Mouse (Mus musculus): ENCODE measurements around the gene Ice2. TPM values are rescaled to one million over a fixed set of nuclear protein-coding genes. Genes with fewer than 3 reads are reported as not detected.
A peak's percentile ranks its signal among the peaks of the same experiment; 100 is the strongest.

The Ice2 gene
- polyA plus RNA-seq, 1 experiment from 2014 or later, result 13.6 TPM

- Histone ChIP-seq H3K9ac (ENCODE audit: low read depth, low read length) (0 out of 2 replicates have a peak overlapping the region, but pooled peaks have one; percentile 20), H3K4me2 (ENCODE audit: low read length) (peak overlapping the region; percentile 35), H3K4me1 (replicated peaks; ENCODE audit: insufficient read depth, low read length) (peaks cover 49% of the 10 kb centered on the region), H3K4me3 (replicated peaks; ENCODE audit: low read depth, low read length) (no peak overlapping the region), H3K9me3 (replicated peaks; ENCODE audit: low read length) (no peaks in the 10 kb centered on the region), H3K27me3 (ENCODE audit: insufficient read depth, low read length) (no peaks in the 10 kb centered on the region), H3K36me3 (ENCODE audit: insufficient read depth, low read length) (0 out of 2 replicates have a peak, but pooled peaks cover 4% of the 10 kb centered on the region), H3K27ac (peak overlapping the region; percentile 89)
- ATAC-seq (replicated peaks; ENCODE audit: low FRiP score, low read depth), result peak; percentile 31; the same call in 1 of the 2 replicates
- 9% methylated on average over 14 of the region's 14 CpGs for WGBS
- peak; percentile 96 for DNase-seq (ENCODE audit: low spot score)
- no peak for TF ChIP-seq CTCF (IDR thresholded peaks at IDR 0.05; ENCODE audit: low read depth)
Observed at GRCm38 (mm10) chr9:69457747-69458625, 60.3 kb downstream of the Ice2 start.

- H3K4me1 ChIP-seq (replicated peaks; ENCODE audit: insufficient read depth, low read length), result peaks cover 49% of the 10 kb centered on the region
- WGBS, result 17% methylated on average over 2 of the region's 2 CpGs
- TF ChIP-seq CTCF (IDR thresholded peaks at IDR 0.05; ENCODE audit: low read depth), result no peak
Observed at GRCm38 (mm10) chr9:69458982-69459381, 61.3 kb downstream of the Ice2 start.

GRCm38 (mm10) chr9:69459876-69460275 is 62.2 kb downstream of the Ice2 start:
- Histone ChIP-seq H3K4me2 (ENCODE audit: low read length) (no peak overlapping the region), H3K4me3 (replicated peaks; ENCODE audit: low read depth, low read length) (no peak overlapping the region), H3K27me3 (ENCODE audit: insufficient read depth, low read length) (no peaks in the 10 kb centered on the region), H3K4me1 (replicated peaks; ENCODE audit: insufficient read depth, low read length) (peaks cover 48% of the 10 kb centered on the region), H3K9ac (ENCODE audit: low read depth, low read length) (no peak overlapping the region), H3K36me3 (ENCODE audit: insufficient read depth, low read length) (0 out of 2 replicates have a peak, but pooled peaks cover 4% of the 10 kb centered on the region), H3K9me3 (replicated peaks; ENCODE audit: low read length) (no peaks in the 10 kb centered on the region), H3K27ac (peak overlapping the region; percentile 89)
- WGBS, result 78% methylated on average over 7 of the region's 7 CpGs
- DNase-seq (ENCODE audit: low spot score) (no peak), ATAC-seq (replicated peaks; ENCODE audit: low FRiP score, low read depth) (no peak)
- no peak for TF ChIP-seq CTCF (IDR thresholded peaks at IDR 0.05; ENCODE audit: low read depth)

More at GRCm38 (mm10) chr9:69458982-69459381, 61.3 kb downstream of the Ice2 start:
- DNase-seq (ENCODE audit: low spot score) (peak; percentile 53), ATAC-seq (replicated peaks; ENCODE audit: low FRiP score, low read depth) (no peak)
- H3K27ac ChIP-seq, result peak overlapping the region; percentile 89
- 0 out of 2 replicates have a peak, but pooled peaks cover 4% of the 10 kb centered on the region for H3K36me3 ChIP-seq (ENCODE audit: insufficient read depth, low read length)
- no peak overlapping the region for H3K4me2 ChIP-seq (ENCODE audit: low read length)
- no peaks in the 10 kb centered on the region for H3K27me3 ChIP-seq (ENCODE audit: insufficient read depth, low read length)
- H3K9me3 ChIP-seq (replicated peaks; ENCODE audit: low read length), result no peaks in the 10 kb centered on the region
- peak overlapping the region; percentile 5; the same call in 1 of the 2 replicates for H3K9ac ChIP-seq (ENCODE audit: low read depth, low read length)
- H3K4me3 ChIP-seq (replicated peaks; ENCODE audit: low read depth, low read length), result no peak overlapping the region

- no peaks in the 10 kb centered on the region for H3K9me3 ChIP-seq (replicated peaks; ENCODE audit: low read length)
- H3K9ac ChIP-seq (ENCODE audit: low read depth, low read length), result no peak overlapping the region
- TF ChIP-seq CTCF (IDR thresholded peaks at IDR 0.05; ENCODE audit: low read depth), result no peak
- no peaks in the 10 kb centered on the region for H3K27me3 ChIP-seq (ENCODE audit: insufficient read depth, low read length)
- no peak overlapping the region for H3K4me3 ChIP-seq (replicated peaks; ENCODE audit: low read depth, low read length)
- ATAC-seq (replicated peaks; ENCODE audit: low FRiP score, low read depth) (no peak), DNase-seq (ENCODE audit: low spot score) (no peak)
- 79% methylated on average over 2 of the region's 2 CpGs for WGBS
- H3K4me1 ChIP-seq (replicated peaks; ENCODE audit: insufficient read depth, low read length), result peaks cover 29% of the 10 kb centered on the region
- H3K36me3 ChIP-seq (ENCODE audit: insufficient read depth, low read length), result 0 out of 2 replicates have a peak, but pooled peaks cover 4% of the 10 kb centered on the region
- no peak overlapping the region for H3K27ac ChIP-seq
- H3K4me2 ChIP-seq (ENCODE audit: low read length), result no peak overlapping the region
Observed at GRCm38 (mm10) chr9:69463046-69463445, 65.3 kb downstream of the Ice2 start.

- Histone ChIP-seq H3K4me3 (replicated peaks; ENCODE audit: low read depth, low read length) (no peak overlapping the region), H3K9me3 (replicated peaks; ENCODE audit: low read length) (no peaks in the 10 kb centered on the region), H3K27me3 (ENCODE audit: insufficient read depth, low read length) (no peaks in the 10 kb centered on the region), H3K4me1 (replicated peaks; ENCODE audit: insufficient read depth, low read length) (peaks cover 19% of the 10 kb centered on the region), H3K9ac (ENCODE audit: low read depth, low read length) (no peak overlapping the region), H3K27ac (no peak overlapping the region), H3K4me2 (ENCODE audit: low read length) (no peak overlapping the region), H3K36me3 (ENCODE audit: insufficient read depth, low read length) (peaks cover 4% of the 10 kb centered on the region; the same call in 1 of the 2 replicates)
- DNase-seq (ENCODE audit: low spot score) (peak; percentile 57), ATAC-seq (replicated peaks; ENCODE audit: low FRiP score, low read depth) (no peak)
- TF ChIP-seq CTCF (IDR thresholded peaks at IDR 0.05; ENCODE audit: low read depth), result peak; percentile 36; the same call in 1 of the 2 replicates
- 54% methylated on average over 6 of the region's 6 CpGs for WGBS
Observed at GRCm38 (mm10) chr9:69464109-69464756, 66.5 kb downstream of the Ice2 start.

- Histone ChIP-seq H3K9me3 (replicated peaks; ENCODE audit: low read length) (no peaks in the 10 kb centered on the region), H3K4me3 (replicated peaks; ENCODE audit: low read depth, low read length) (no peak overlapping the region), H3K4me2 (ENCODE audit: low read length) (no peak overlapping the region), H3K27me3 (ENCODE audit: insufficient read depth, low read length) (no peaks in the 10 kb centered on the region), H3K36me3 (ENCODE audit: insufficient read depth, low read length) (peaks cover 4% of the 10 kb centered on the region; the same call in 1 of the 2 replicates), H3K27ac (no peak overlapping the region), H3K9ac (ENCODE audit: low read depth, low read length) (no peak overlapping the region), H3K4me1 (replicated peaks; ENCODE audit: insufficient read depth, low read length) (peaks cover 30% of the 10 kb centered on the region)
- DNase-seq (ENCODE audit: low spot score) (no peak), ATAC-seq (replicated peaks; ENCODE audit: low FRiP score, low read depth) (no peak)
- WGBS, result 51% methylated on average over 4 of the region's 4 CpGs
- TF ChIP-seq CTCF (IDR thresholded peaks at IDR 0.05; ENCODE audit: low read depth), result no peak
Observed at GRCm38 (mm10) chr9:69466098-69466497, 68.4 kb downstream of the Ice2 start.
